Mouse (Mus musculus): ENCODE measurements around the gene Mrpl4.
A peak's percentile ranks its signal among the peaks of the same experiment; 100 is the strongest.

The Mrpl4 gene

GRCm38 (mm10) chr9:21002627-21003551, at the start of gene Mrpl4:
Mrpl4 (plus strand) TSS chr9:21002738.
- DNase-seq = peak; percentile 91

GRCm38 (mm10) chr9:20956989-20957388, 45.5 kb upstream of the Mrpl4 start:
- no peak for DNase-seq

GRCm38 (mm10) chr9:20959430-20959938, 43.1 kb upstream of the Mrpl4 start, which contains the start of gene Dnmt1:
Dnmt1 (minus strand) TSS chr9:20959888.
- DNase-seq = no peak

GRCm38 (mm10) chr9:20961557-20961956, 41.0 kb upstream of the Mrpl4 start:
- no peak for DNase-seq

GRCm38 (mm10) chr9:20965606-20966005, 36.9 kb upstream of the Mrpl4 start:
- no peak for DNase-seq

- DNase-seq = no peak
Observed at GRCm38 (mm10) chr9:20966008-20966407, 36.5 kb upstream of the Mrpl4 start.

- no peak for DNase-seq
Observed at GRCm38 (mm10) chr9:20966747-20967146, 35.8 kb upstream of the Mrpl4 start.

- peak; percentile 22 for DNase-seq
Observed at GRCm38 (mm10) chr9:20971751-20972140, 30.8 kb upstream of the Mrpl4 start.

GRCm38 (mm10) chr9:20972141-20972992, 30.2 kb upstream of the Mrpl4 start:
- peak; percentile 73 for DNase-seq

GRCm38 (mm10) chr9:20973001-20973681, 29.4 kb upstream of the Mrpl4 start:
- DNase-seq = peak; percentile 43

- DNase-seq = peak; percentile 57
Observed at GRCm38 (mm10) chr9:20973682-20974075, 28.9 kb upstream of the Mrpl4 start.

- DNase-seq = peak; percentile 67
Observed at GRCm38 (mm10) chr9:20975431-20976215, 26.9 kb upstream of the Mrpl4 start.

GRCm38 (mm10) chr9:20976216-20976960, 26.1 kb upstream of the Mrpl4 start, which contains the start of gene S1pr2:
S1pr2 (minus strand) TSS chr9:20976781.
- peak; percentile 88 for DNase-seq

GRCm38 (mm10) chr9:20976961-20977689, 25.4 kb upstream of the Mrpl4 start:
- no peak for DNase-seq

- no peak for DNase-seq
Observed at GRCm38 (mm10) chr9:20978409-20979095, 24.0 kb upstream of the Mrpl4 start.

GRCm38 (mm10) chr9:20979181-20979580, 23.4 kb upstream of the Mrpl4 start:
- no peak for DNase-seq

GRCm38 (mm10) chr9:20979769-20980168, 22.8 kb upstream of the Mrpl4 start:
- DNase-seq = no peak

GRCm38 (mm10) chr9:20982171-20982570, 20.4 kb upstream of the Mrpl4 start:
- no peak for DNase-seq

GRCm38 (mm10) chr9:20983169-20983568, 19.4 kb upstream of the Mrpl4 start:
- DNase-seq = peak; percentile 17

Data from kidney, postnatal 14 days (tissue).